Mouse (Mus musculus) brain, adult 2 months (tissue): ENCODE results near the gene Dlgap1.

ENCODE experiments used
- DNase-seq: peaks from one replicate; pipeline ENCODE4 v3.0.0; 2011; ENCODE audit warnings: low read depth, low spot score

Gene Dlgap1

GRCm38 (mm10) chr17:70457103-70457502 lies 488.2 kb downstream of the Dlgap1 start:
- no peak for DNase-seq

- DNase-seq, result no peak
Observed at GRCm38 (mm10) chr17:70462231-70462630, 493.4 kb downstream of the Dlgap1 start.

GRCm38 (mm10) chr17:70462771-70463491 lies 494.1 kb downstream of the Dlgap1 start:
- DNase-seq, result peak; percentile 89

DNA sequence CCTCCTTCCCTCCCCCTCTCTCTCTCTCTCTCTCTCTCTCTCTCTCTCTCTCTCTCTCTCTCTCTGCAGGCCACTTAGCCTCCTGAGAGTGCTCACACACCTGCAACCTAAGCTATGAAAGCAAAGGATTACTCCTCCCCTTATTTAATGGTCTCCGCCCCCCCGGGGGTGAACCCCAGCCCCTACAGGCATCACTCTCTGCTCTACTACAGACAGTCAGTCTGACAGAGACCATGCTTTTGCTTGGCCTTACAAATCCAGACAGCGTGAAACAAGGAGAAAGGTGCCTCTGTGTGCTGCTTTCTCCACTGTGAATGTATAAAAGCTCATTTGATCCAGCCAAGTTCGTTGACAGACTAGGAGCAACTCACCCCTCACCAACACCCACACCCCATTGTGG lies 497.5 kb downstream of the Dlgap1 start:
- no peak for DNase-seq

DNA sequence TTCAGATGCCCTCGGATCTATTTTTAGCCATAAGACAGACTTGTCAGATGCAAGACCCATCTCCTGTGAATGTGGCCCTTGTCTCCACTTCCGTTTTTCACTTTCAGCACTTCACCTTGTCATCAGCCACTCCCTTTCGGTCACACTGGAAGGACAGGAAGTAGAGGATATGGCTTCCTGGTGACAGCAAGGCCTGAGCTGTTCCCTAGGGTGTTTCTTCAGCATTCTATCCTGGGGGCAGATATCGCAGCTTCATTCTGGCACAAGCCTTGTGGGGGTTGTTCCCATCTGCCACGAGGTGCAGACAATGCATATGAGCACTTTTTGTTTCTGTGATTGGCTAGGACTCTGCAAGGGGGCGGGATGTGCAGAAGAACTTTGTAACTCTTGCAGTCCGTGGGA lies 502.1 kb downstream of the Dlgap1 start:
- DNase-seq, result peak; percentile 92

- peak; percentile 72 for DNase-seq
Observed at GRCm38 (mm10) chr17:70472162-70472561, 503.3 kb downstream of the Dlgap1 start.

DNA sequence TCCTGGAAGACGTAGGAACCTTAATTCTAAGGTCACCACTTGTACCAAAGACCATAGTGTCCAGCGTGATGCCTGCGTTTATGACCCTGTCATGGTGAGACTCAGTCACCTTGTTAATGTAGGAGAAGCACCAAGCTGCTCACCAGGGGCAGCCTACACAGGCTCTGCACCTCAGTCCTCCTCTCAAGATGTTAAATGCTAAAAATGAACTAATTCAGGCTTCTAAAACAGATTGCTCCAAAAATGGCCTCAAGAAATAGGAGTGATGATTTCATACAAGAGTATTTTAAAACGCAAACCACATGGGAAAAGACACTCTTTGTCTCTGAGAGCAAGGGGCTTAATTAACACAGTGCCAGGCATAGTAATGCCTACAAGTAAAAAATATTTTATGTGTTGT lies 505.0 kb downstream of the Dlgap1 start:
- DNase-seq, result peak; percentile 76

- peak; percentile 58 for DNase-seq
Observed at GRCm38 (mm10) chr17:70483716-70484115, 514.8 kb downstream of the Dlgap1 start.

DNA sequence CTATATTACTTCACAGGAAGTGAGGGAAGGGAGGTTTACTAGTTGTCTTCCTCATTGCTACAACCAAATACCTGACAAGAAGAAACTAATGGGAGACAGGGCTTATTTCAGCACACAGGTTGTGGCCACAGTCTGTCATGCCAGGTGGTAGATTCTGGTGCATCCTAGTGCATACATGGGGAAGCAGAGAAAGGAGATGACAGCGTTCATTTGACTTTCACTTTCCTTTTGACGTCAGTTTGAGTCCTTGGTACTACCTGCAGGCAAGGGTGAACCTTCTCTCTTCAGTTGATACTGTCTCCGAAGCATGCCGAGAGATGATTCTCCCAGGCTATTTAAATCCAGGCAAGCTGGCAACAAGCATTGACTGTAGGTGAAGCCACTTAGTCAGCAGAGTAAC lies 516.8 kb downstream of the Dlgap1 start:
- DNase-seq, result peak; percentile 79

DNA sequence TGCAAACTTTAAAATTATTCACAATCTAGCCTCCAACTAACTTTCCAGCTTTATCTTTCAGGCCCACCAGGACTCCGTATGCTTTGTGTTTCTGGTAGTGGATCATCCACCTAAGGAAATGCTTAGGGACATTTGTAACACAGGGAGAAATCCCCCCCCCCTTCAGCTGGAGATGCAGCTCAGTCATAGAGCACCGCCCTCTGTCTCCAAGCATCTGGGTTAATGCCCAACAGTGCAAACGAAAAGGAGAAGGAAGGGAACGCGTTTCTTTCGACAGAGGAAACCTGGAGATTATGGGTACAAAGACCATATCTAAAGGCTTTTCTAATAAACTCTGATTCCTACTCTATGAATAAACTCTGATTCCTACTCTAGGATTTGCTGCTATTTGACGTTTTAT lies 517.4 kb downstream of the Dlgap1 start:
- peak; percentile 57 for DNase-seq

DNA sequence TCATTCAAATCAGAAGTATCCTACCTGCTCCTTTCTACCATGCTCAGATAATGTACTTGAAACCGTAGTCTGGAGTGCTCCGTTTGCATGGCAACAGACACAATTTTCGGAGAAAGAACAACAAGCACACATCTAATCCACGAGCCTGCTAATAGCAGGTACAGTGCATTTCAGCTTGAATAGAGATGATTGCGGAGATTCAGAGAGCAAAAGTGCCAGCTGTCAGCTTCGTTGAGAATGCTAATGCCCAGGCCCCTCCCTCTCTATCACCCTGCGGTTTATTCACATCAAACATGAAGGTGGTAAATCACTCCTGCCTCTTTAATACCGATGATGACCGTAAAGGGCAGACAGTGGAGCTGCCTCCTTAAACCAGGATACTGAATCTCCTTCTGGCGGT lies 518.0 kb downstream of the Dlgap1 start:
- DNase-seq, result peak; percentile 69

DNA sequence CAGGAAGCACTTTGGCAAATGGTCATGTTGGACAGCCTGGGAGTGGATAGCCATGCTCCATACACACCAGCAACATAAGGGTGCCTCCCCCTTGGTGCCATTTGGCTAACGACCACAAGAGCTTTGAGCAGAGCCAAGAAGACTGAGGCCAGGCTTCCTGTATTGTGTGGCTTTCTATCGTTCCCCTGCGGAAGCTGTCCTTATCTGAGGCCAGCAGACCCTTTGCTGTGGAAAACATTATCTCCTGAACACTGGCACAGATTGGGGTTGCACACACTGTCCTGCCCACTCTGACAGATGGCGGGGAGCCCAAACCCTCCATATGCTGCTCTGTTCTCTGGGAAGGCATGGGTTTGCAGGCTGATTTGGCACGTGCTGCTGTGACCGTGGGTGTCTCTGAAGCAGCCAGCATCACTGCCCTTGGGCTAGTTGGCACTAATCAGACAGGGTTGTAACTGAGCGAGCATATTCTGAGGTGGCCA lies 520.0 kb downstream of the Dlgap1 start:
- peak; percentile 100 for DNase-seq

DNA sequence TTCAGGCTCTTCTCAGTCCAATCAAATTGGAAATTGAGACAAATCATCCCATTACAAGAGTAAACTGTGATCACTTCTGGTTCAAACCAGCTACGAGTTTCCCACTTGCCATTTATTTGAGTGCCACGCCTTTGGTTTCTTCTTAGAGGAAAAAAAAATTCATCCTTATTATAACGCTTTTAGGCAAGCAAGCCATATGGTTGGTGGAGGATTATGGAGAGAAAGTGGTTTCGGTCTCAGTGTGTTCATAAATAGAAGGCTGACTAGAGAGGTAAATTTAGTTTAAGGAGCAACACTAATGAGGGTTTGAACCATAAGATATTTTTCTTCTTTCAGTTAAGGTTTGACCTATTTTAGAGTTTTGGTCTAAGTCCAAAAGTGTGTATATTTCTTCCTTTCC lies 522.7 kb downstream of the Dlgap1 start:
- peak; percentile 83 for DNase-seq

DNA sequence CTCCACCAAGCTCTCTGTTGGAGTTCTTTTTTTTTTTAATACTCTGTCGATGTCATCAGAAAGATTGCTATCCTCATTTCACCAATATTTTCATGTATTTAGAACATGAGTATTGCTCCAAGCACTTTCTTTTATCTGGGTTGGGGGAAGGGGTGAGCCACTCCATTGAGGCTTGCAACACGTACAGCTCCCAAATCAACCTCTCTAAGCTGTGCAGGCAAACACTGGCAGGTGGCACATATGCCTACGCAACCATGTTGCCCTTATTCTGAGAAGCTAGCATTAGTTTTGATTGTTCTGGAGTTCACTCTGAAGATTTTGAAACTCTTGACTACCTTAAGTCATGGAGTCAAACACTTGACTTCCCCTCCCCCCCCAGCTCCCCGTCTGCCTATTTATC lies 525.5 kb downstream of the Dlgap1 start:
- no peak for DNase-seq

- DNase-seq, result peak; percentile 40
Observed at GRCm38 (mm10) chr17:70498256-70498655, 529.4 kb downstream of the Dlgap1 start.

- DNase-seq, result peak; percentile 54
Observed at GRCm38 (mm10) chr17:70501933-70502332, 533.1 kb downstream of the Dlgap1 start.

DNA sequence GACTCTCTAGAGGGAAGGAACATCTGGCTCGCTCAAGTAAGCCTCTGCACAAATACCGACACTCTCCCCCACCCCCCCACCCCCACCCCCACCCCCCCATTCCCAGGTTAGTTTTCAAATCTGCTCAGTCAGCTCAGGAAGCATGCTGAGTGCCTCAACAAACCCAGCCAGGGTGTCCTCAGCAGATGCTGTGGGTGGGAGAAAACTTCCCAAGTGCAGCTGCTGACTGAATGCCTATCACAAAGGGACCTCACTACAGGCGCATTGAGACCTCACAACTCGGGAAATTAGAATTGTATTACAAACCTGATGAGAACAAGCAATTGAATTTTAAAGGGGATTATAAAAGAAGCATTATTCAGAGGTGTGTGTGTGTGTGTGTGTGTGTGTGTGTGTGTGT lies 538.9 kb downstream of the Dlgap1 start:
- peak; percentile 77 for DNase-seq

GRCm38 (mm10) chr17:70510441-70510840 lies 541.6 kb downstream of the Dlgap1 start:
- DNase-seq, result peak; percentile 86

- DNase-seq, result no peak
Observed at GRCm38 (mm10) chr17:70511401-70511800, 542.5 kb downstream of the Dlgap1 start.

DNA sequence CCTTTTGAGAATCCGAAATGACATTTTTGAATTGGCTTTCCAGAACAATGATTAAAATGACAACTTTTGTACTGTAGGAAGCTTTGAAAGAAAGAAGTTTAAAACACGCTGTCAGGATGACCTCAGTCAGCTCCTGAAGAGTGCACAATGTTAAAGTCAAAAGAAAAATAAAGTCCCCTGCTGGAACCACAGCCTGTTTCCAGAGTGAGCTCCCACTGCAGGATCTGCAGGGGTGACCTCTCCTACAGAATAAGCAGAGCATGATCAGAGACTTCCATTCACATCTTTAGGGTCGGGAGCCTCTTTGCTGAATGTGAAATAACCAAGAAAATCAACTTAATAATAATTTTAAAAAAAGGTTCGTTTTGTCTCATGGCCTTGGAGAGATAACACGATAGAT lies 544.9 kb downstream of the Dlgap1 start:
- DNase-seq, result no peak

GRCm38 (mm10) chr17:70516506-70516905 lies 547.6 kb downstream of the Dlgap1 start:
- no peak for DNase-seq

GRCm38 (mm10) chr17:70517333-70517732 lies 548.5 kb downstream of the Dlgap1 start:
- peak; percentile 65 for DNase-seq

GRCm38 (mm10) chr17:70521058-70521851 lies 552.4 kb downstream of the Dlgap1 start:
- DNase-seq, result peak; percentile 74
